Mouse (Mus musculus) MEL-GATA-1-ER (cell line): ENCODE measurements around the gene Nol10.
A peak's percentile ranks its signal among the peaks of the same experiment; 100 is the strongest.

ENCODE experiments used
- DNase-seq: peaks from one replicate; pipeline ENCODE4 v3.0.0-alpha.2; 2012; ENCODE audit warnings: low read depth; ENCODE audit errors: extremely low read depth

Gene Nol10

DNA sequence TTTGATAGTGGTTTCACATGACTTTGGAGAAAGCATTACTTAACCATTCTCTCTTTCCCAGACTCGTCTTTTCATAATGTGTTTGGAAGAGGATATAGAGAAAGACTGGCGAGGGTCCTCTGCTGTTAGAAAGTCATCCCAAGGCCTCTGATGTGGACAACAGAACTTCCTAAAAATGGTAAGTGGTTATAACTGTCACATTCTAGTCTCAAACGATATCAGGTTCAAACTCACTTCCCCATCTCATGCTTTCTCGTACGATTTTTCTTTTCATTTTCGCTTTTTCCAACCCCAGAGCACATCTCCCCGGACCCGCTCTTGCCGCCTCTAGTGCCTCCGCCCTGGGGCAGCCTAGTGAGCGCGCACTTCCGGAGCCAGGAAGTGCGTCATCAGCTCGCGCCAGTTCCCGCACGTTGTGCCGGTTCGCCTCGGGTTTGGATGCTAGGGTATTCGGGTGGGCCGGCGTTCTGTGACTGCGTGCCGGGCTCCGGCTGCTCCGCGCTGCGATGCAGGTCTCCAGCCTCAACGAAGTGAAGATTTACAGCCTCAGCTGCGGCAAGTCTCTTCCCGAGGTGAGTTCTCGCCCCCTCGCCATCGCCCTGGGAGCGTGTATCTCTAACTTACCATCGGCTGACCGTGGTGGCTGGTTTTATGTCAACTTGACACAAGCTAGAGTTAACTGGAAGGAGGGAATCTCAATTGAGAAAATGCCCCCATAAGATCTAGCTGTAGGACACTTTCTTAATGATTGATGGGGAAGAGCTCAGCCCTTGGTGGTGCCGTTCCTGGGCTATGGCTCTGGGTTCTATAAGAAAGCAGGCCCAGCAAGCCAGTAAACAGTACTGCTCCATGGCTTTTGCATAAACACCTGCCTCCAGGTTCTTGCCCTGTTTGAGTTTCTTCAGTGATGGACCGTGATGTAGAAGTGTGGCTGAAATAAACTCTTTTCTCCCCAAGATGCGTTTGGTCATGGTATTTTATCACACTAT lies at the start of gene Nol10:
TSS of gene Nol10 (plus strand) at position 411 of the 989 bp plus-strand sequence.
- DNase-seq: peak; percentile 72

DNA sequence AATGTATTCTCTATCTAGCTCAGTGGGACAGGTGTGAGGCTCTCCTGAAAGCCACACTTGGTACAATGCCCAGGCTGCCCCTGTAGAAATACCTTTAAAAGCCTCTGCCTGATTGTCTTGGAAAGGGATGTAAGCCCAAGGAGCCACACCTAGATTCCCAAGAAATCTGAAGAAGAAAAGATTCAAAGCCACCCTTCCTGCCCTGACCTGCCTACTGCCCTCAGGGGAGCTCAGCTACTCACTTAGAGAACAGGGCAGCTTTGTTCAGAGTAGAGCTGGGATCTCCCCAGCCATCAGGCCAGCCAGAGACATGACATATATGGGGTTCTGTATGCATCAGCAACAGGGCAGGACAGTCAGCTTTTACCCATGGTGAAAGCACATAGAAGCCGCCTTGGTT lies 48.4 kb upstream of the Nol10 start:
- no peak for DNase-seq

DNA sequence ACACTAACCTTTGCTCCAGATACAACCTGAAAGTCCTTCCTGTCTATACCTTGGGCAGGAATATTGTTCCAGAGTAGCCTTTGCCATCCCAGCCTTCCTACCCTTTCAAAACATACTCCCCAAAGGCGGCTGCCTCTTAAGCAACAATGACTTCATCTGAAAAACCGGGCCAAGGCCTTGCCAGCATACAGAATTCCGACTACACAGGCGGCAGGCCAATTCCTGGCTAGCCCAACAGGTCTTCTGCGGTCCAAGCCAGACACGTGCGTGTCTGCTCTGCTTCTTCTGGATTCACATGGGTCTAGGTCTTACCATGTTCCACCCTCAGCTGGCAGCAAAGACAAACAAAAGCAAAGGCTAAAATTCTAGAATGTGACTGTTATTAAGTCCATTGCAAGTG lies 42.8 kb upstream of the Nol10 start:
- DNase-seq: no peak

DNA sequence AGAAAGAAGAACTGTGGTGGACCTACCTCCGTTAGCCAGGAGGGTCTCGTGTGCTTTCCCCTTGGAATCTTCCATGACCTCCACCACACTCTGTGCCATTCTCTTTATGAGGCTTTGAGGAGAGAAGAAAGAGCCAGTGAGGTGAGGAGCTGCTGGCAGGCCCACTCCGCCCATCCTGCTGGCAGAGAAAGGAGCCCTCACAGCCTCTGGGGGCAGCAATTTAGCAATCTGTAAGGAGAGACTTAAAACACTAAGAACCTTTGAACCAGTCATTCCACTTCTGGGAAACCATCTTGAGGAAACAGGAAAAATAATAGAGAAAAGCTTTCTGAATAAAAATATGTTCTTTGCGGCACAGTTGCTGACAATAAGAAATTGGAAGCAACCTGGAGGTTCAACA lies 40.0 kb upstream of the Nol10 start:
- no peak for DNase-seq

DNA sequence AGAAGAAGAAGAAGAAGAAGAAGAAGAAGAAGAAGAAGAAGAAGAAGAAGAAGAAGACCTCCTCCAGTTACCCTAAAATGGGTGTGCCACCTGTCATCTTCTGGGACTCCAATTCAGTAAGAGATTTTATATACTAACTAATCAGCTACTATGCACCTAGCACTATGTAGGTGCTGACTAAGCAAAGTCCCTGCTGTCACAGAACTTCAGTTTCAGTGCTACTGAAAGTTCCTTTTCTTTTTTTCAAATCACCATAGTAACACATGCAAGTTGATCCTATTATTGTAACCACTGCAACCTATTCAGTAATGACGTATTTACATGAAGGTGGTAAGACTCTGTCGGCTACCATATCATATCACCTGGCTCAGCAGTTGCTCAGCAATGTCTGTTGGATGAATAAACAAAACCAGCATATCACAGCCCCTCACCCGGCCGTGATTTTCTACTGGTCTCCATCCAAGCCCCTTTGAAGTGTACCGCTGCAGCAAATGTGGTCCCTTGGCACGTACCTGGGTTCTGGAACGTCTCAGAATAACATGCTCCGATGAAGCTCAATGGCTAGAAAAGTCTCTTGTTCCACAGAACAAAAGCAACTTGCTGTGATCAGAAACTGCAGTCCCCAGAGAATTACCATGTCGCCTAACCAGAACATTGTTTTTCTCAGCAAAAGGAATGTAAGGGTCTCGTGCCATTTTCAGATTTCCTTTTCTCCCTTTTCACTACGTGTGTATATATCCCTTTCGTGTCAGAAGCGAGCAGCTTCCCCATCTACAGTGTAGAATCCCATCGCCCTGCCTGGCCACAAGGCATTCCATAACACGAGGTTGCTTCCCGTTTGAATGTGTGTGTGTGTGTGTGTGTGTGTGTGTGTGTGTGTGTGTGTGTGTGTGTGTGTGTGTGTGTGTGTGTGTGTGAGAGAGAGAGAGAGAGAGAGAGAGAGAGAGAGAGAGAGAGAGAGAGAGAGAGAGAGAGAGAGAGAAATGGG lies 37.1 kb upstream of the Nol10 start:
- no peak for DNase-seq

GRCm38 (mm10) chr12:17316096-17316495 lies 32.2 kb upstream of the Nol10 start:
- no peak for DNase-seq

DNA sequence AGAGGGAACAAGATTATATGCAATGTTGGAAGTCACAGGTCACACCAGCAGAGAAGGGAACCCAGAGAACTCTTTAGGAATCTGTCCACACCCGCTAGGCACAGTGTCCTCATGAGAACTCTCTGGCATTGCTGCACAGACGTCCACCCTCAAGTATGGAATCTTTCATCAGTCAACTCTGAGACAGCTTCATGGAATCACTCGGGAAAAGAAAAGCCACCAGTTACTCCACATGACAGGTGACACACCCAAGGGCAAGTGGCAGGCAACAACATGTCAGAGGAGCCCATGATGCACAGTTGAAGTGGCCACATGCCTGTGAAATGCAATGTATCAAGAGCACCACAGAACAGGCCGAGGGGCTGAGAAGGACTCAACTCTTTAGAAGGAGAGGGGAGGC lies 30.3 kb upstream of the Nol10 start:
- no peak for DNase-seq

DNA sequence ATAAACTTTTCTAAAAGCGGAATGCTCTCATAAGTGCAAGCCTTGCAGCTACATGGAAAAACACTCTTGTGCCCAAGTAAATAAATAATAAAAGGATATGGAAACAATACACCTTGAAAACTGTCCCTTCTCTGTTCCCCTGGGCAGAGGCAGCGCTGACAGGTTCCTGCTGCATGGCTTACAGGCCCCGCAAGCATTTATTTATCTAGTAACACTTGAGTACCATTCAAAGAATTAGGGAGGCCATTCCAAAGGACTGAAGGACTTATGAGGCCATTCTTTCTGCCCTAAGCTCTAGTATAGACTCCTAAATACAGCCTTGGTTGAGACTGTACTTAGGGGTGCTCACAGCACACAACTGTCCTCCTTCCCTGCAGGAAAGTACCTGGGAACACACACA lies 29.8 kb upstream of the Nol10 start:
- DNase-seq: no peak

GRCm38 (mm10) chr12:17324549-17325470 lies 23.4 kb upstream of the Nol10 start:
- DNase-seq: no peak

DNA sequence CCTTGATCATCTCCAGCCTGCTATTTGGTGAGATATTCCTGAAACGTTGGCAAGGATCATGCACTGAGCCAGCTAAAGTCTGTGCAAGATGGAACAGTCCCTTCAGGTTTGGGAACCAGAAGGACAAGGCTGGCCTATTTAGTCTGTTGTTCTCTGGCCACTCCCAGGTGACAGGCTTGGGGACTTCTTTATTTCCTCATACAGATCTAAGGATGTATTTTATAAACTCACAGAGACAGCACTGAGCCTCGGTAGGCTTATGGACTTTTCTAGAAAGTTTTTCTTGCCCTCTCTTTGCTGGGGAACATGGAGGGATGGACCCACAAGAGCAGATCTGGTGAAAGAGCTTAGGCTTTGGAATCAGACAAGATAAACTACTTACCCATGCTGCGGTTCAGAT lies 19.0 kb upstream of the Nol10 start, which contains the start of gene Atp6v1c2:
TSS of gene Atp6v1c2 (minus strand) at position 101 of the 400 bp plus-strand sequence.
- DNase-seq: no peak

DNA sequence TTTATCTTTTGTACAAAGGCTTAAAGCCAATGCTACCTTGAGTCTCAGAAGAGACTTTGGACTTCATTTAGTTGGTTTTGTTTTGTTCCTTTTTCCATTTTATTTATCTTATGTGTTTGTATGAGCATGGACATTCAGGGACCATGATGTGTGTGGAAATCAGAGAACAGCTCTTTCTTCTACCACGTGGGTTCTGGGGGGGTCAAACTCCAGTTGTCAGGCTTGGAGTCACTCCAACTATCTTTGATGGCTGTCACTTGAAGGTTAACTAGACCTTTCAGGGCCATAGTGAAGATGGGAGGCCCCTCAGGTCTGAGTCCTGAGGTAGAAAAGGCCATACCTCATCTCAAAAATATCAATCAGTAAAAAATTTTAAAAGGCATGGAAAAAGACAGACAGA lies 14.8 kb upstream of the Nol10 start:
- DNase-seq: no peak

DNA sequence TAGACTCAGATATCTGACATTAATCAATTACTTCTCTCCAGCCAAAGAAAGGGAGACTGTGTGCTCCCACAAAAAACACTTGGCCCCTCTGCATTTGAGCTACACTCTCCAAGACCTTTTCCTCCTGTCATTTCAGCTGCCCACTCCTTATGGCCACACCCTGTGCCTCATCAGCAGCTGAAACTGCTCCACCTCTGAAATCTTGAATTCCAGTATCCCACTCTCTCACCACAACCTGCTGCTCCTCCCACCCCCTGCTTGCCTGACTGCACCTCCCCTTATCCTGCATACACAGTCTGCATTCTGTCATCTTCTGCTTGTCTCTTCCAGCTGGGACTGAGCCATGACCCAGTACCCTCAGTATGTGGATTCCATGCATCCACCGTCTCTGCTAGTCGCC lies 9.9 kb upstream of the Nol10 start:
- no peak for DNase-seq

DNA sequence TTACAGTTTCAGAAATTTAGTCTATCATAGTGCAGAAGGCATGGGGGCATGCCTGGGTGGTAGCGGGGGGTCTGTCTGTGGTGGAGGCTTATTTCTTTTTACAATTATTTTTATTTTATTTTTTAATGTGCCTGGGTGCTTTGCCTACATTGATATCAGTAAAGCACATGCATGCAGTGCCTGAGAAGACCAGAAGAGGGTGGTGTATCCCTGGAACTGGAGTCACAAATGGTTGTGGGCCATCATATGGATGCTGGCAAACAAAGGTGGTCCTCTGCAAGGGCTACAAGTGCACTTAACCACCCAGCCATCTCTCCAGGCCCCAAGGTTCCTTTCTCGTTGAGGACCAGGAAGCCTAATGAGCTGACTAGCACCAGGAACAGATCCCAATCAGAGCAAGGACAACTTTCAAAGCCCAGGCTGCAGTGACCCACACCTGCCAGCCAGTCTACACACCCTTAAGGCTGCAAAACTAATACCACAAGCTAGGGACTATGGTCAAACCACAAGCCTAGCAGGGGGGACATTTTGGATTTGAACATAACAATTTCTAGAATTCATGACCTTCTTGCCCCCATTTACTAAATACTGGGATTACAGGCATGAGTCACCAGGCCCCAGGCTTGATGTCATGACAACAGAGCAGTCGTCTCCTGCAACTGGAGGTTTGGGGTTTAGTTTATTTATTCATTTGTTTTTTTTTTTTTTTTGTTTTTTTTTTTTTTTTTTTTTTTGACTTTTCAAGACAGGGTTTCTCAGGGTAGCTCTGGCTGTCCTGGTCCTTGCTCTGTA lies 8.9 kb upstream of the Nol10 start:
- no peak for DNase-seq

- no peak for DNase-seq
Observed at GRCm38 (mm10) chr12:17347327-17348047, 771 bp upstream of the Nol10 start.

GRCm38 (mm10) chr12:17350106-17350505 lies 1.8 kb downstream of the Nol10 start:
- no peak for DNase-seq

DNA sequence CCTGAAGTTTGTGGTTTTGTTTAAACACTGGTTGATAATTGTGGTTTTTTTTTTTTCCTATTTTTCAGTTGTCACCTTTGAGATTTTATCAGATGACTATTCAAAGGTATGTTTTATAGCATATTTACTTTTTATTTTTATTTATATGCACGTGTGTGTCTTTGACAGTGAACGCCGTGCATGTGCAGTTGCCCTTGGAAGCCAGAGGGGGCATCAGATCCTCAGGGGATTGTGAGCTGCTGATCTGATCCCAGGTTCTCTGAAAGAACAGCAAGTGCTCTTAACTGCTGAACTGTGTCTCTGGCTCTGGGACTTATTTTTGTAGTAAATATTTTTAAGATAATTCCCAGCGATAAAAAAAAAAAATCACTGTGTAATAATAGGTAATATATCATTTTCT lies 8.6 kb downstream of the Nol10 start:
- DNase-seq: no peak

DNA sequence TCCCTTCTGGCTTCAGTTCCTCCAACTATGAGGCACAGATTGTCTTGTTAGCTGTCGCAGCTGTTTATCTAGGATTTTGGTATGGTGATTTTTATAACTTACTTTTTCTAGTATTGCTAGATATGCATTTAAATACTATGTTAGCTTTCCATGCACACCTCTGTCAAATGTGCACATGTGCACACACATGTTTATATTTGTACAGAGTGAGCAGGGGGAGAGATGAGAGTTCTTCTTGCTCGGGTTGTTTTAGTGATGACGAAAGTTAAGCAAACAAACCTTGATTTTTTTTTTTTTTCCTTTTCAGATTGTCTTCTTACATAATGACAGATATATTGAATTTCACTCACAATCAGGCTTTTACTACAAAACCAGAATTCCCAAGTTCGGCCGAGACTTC lies 9.5 kb downstream of the Nol10 start:
- DNase-seq: no peak

GRCm38 (mm10) chr12:17358981-17359380 lies 10.7 kb downstream of the Nol10 start:
- no peak for DNase-seq

DNA sequence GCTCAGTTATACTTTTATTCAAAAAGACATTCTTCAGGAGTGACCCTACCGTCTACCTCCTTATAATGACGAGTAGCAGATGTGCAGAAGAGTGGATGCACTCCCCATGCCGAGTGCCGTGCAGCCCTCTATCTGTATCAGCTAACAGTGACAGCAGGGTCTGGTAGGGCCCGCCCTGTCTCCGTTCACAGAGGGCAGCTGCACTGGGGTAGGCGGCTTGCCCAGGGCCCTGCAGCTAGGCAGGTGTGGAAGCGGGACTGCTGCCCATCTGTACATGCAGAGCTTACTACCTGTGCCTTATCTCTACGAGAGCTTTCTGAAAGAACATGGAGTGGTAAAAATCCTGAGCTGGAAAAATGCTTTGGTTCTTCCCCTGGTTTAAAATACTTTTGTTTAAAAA lies 11.8 kb downstream of the Nol10 start:
- no peak for DNase-seq
